In genomic region chr5:9781107-9781506, GRCm38 (mm10) we compare ENCODE assay signal across 18 mouse cellular contexts. TPM values are rescaled to one million over a fixed set of nuclear protein-coding genes. Genes with fewer than 3 reads are reported as not detected.
"Had no signal": no experiment of that assay in that cellular context is flagged by ENCODE, and none has a peak within 500 bp of the region (broad histone marks: within the 10 kb centered on the region; RNA-seq: fewer than 3 reads in every experiment).

No protein-coding gene starts in this region.

- H3K9ac ChIP-seq: limb, embryonic 12.5 days; liver, embryonic 15.5 days; midbrain, embryonic 15.5 days had no signal

- H3K4me2 ChIP-seq: limb, embryonic 12.5 days; liver, embryonic 11.5 days; liver, embryonic 15.5 days; midbrain, embryonic 15.5 days had no signal

- H3K27ac ChIP-seq: kidney, postnatal 0 days; limb, embryonic 12.5 days; liver, embryonic 15.5 days; macrophage; midbrain, embryonic 15.5 days had no signal

- H3K4me3 ChIP-seq: limb, embryonic 12.5 days; liver, embryonic 15.5 days; midbrain, embryonic 15.5 days had no signal

- H3K27me3 ChIP-seq: limb, embryonic 12.5 days; liver, embryonic 15.5 days; midbrain, embryonic 15.5 days had no signal

- DNase-seq: kidney, adult 11 months; kidney, adult 9 months; kidney, postnatal 36 days; layer of hippocampus, adult 9-11 months; layer of hippocampus, postnatal 36 days; retina, postnatal 1 day; right cerebral cortex, postnatal 4 days; spleen, adult 18-20 months; thymus, adult 18-20 months; thymus, postnatal 14 days had no signal

- H3K36me3 ChIP-seq: limb, embryonic 12.5 days; liver, embryonic 15.5 days; midbrain, embryonic 15.5 days had no signal

- ATAC-seq: lung, postnatal 0 days; midbrain, embryonic 15.5 days had no signal

- H3K4me1 ChIP-seq: liver, embryonic 15.5 days; midbrain, embryonic 15.5 days had no signal

- H3K9me3 ChIP-seq: limb, embryonic 12.5 days; liver, embryonic 15.5 days; midbrain, embryonic 15.5 days had no signal

RNA-seq across cellular contexts. Expression of gene Grm3, which starts 56.1 kb away (rescaled TPM):
- total RNA-seq: megakaryocyte-erythroid progenitor cell, adult 5-6 weeks had no signal
- polyA plus RNA-seq: macrophage had no signal
